Mouse (Mus musculus): ENCODE measurements around the gene Agbl4. TPM values are rescaled to one million over a fixed set of nuclear protein-coding genes. Genes with fewer than 3 reads are reported as not detected.

Agbl4 gene
- total RNA-seq, 2 experiments from 2014 or later: not detected

DNA sequence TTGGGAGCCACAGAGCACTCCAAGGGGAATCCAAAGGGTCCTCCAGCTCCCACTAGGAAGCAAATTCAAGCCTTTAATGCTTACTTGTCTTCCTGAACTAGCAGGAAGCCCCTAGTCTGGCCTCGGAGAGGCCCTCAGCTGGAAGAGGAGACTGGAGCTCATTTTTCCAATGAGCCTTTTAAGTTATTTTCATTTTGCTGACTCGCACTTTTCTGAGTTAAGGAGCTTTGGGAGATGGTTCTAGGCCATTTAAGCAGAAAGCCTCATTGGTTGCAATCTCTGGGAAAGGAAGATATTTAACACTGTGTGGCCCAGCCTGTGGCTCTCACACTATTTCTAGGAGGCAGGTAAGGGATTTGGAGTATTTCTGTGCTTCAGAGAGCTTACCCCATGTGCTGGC is 1072.4 kb downstream of the Agbl4 start:
- intact Hi-C loops (cut with DNase I; ENCODE audit: low total_unique reads): no loop called here
- no peak for DNase-seq

DNA sequence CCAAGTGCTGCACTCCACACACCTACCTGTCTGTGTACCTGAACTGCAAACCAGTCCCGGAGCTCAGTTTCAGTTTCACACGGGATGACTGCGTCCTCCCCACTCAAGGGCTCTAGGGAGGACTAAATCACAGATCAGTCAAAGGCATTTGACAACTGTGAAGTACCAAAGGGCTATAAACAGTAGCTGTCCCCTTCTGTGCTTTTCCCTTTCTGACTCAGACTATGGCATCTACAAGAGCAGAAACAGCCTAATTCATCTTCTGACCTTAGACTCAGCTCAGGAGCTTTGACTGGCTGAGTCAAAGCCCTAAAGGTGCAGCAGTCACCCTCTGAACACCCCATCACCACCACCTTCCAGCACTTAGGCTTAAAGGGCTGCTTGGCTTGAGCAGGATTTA is 1074.3 kb downstream of the Agbl4 start:
- intact Hi-C loops (cut with DNase I; ENCODE audit: low total_unique reads): no loop called here
- no peak for DNase-seq

DNA sequence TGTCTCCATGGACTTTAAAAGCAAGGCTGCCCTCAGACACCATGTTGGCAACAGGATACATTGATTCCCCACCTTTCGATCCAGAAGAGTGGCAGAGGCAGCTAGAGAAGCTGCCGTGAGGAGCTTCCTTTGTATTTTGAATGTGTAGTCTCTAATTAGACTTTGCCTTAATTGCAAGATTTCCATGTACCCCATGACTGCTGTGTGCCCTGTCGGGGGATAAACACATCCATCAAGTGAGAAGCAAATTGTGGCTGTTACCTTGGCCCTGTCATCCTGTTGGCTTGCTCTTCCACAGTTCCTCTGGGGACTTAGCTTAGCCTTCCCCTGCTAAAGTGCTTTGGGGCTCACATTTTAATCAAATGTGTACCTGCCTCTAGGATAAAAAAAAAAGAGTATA is 1075.0 kb downstream of the Agbl4 start:
- DNase-seq: no peak
- intact Hi-C loops (cut with DNase I; ENCODE audit: low total_unique reads): no loop called here

DNA sequence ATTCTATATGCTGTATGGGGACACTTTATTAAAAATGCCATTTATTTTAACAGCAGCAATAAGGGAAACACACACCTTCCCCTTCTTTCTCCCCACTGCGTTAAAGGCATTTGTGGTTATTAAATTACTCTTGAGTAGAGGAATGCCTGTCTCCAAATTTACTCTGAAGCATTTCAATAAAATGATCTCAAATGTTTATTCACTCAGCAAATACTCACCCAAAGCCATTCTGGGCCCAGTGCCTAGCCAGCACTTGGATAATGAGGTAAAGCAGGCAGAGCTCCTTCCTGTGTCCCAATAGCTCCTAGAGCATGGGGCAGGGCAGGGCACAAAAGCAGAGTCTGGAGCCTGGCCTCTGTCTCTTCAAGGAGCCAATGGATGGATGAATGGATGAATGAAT is 1075.6 kb downstream of the Agbl4 start:
- DNase-seq: no peak
- intact Hi-C loops (cut with DNase I; ENCODE audit: low total_unique reads): no loop called here

DNA sequence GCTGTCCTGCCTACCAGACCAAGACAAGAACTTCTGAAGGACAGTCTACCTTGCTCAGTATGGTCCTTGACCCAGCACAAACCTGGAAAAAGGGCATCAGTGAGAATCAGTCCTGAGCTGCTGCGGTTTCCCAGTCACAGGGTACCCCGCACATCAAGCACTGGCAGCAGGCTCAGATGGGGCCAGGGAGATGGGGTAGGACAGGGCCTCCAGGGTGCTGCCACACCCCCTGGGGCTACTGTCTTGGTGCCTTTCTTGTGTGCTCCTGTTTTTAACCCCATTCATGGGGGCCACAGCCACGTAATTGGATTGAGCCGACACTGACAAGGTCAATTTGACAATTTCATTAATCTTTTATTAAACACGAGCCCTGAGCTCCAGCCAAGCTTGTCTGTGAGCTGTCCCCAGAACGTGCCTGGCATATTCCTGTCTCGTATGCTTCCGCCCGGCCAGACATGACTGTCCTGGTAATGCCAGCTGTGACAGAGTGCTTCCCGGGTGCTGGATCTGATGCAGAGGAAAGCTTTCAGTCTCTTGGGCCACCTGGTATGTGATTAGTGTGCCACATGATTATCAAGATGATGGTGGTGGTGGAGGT is 1078.0 kb downstream of the Agbl4 start:
- no peak for DNase-seq
- intact Hi-C loops (cut with DNase I; ENCODE audit: low total_unique reads): no loop called here

DNA sequence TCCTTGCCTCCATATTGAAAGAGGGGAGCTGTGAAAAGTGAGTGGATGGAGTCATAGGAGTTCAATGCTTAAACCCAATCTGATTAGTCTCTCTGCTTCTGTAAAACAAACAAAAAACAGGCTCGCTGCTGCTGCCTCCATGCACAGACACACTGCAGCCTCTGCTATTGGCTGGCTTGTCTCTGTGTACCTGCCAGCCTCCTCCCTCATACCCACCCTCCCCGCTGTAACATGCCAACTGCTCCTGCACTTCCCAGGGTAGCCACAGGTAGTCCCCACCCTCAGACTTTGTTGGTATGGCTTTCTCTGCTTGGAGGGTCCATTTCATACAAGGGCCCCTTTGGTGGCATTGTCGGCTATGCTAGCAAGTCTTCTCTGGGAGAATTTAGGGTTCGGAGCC is 1080.0 kb downstream of the Agbl4 start:
- intact Hi-C loops (cut with DNase I; ENCODE audit: low total_unique reads): no loop called here
- DNase-seq: no peak

DNA sequence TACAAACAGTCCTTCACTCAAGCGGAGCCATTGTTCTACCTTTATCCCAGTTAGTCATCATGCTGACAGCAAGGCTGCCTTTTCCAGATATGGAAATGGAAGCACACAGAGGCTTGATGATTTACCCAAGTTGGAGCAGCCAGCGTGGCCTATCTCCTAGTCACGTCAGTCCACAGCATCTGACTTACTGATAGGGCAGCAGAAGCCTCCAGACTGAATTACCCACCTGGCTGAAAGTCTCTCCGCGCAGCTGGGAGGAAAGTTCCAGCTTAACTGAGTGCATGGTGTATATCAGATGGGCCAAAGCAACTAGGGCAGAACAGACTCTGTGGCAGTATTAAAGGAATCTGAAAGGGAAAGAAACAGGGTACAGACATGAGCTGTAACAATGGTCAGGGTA is 1086.0 kb downstream of the Agbl4 start:
- DNase-seq: no peak
- intact Hi-C loops (cut with DNase I; ENCODE audit: low total_unique reads): no loop called here

DNA sequence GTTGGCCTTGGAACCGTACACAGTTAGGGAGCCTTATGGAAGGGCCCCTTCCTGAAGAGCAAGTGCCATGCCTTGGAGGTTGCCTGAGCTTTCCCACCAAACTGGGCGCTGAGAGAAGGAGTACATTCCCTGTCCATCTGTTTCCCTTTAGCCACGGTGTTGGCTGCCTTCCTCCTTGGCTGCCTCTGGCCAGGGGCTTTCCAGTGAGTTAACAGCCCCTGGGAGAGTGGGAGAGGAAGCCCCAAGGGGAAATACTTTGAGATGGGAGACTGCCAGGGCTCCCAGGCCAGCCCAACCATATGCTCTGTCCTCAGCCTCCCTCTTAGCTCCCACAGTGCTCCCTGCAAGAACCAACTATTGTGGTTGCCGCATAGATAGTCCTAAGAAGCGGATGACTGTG is 1087.7 kb downstream of the Agbl4 start:
- peak; percentile 40 for DNase-seq
- intact Hi-C loops (cut with DNase I; ENCODE audit: low total_unique reads): loop anchor here (2.0 kb wide), 1 partner anchor 66 kb away; no protein-coding TSS in a partner anchor

DNA sequence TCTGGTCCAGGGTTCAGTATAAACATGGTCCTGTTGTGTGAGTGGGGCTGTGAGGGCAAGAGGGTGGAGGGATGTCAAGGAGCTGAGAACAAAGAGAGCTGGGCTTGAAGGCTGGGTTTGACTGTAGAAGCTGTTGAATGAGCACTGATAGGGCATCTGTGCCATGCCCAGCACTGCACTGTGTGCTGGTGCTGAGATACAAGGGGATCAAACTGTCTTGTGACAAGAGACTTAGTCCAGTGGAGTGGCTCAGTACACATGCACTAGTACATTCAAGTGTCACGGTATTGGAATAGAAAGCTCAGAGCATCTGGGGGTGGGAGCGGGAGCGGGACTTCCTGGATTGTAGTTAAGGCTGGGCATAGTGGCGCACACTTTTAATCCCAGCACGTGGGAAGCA is 1088.7 kb downstream of the Agbl4 start:
- intact Hi-C loops (cut with DNase I; ENCODE audit: low total_unique reads): no loop called here
- DNase-seq: no peak

DNA sequence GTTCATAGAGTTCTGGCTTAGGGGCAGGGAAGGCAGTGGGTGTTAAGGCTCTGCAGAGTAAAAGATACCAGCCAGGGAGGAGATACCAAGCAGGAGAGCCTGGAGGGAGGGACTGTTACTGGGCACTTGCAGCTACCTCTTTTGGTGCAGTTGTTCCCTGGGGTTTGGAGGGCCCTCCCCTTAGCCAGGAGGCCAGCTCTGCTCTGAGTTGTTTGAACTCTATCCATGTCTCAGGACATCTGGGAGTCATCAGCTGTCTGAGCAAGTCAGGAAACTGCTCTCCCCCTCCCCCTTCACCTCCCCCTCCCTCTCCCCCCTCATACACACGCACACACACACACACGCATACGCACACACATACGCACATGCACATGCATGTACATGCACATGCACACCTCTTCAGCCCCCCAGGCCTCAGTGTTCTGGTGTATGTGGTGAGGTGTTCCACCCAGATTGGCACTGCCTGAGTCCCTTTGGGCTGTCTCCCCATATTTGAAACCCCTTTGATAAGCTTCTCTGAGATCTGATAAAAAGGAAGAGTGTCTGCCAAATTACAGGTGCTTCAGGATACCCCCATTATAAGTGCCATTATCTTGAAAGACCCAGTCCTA is 1089.9 kb downstream of the Agbl4 start:
- no peak for DNase-seq
- intact Hi-C loops (cut with DNase I; ENCODE audit: low total_unique reads): no loop called here

DNA sequence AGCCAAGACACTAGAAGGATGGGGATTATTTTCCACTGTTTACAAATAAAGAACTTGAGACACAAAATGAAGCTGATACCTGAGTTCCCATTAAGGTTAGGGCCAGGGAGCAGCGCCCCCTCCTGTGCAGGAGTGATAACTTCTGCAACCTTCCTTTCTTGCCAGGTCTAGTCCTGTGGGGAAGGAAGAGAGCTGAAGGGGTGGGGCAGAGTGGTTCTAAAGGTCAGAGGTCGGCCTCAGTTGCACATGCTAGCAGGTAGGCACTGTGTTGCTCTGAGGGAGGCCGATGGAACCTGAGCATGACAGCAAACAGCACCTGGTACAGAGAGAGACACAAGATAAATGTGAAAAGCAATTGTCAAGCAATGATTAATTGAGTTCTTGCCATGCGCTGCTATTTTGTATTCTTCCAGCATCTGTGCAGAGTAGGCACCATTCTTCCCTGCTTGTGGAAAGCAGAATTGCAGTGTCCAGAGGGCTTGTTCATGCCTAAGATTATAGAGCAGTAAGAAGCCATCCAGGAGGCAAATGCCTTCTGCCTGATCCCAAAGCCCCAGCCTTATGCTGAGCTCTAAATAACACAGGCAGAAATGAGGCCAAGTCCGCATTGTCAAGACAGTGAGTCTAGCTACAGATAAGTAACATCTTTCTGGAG is 1096.4 kb downstream of the Agbl4 start:
- intact Hi-C loops (cut with DNase I; ENCODE audit: low total_unique reads): no loop called here
- no peak for DNase-seq

DNA sequence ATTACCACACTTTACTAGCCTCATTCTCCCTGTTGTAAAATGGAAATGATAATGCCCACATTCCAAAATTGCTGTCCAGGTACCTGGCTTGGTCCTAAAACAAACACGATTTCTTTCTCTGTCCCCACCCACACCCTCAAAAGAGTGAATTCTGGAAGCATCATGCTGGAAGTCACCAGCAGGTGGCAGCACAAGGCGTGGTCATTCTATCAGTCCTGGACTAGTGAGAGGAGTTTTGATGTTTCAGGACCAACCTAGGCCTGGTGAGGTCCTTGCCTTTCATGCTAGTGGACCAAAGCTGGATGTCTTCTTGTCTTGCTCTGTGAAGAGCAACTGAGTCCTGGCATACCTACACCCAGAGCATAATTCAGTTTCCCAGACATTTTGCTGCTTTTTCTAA is 1098.5 kb downstream of the Agbl4 start:
- intact Hi-C loops (cut with DNase I; ENCODE audit: low total_unique reads): loop anchor here (5.0 kb wide), 1 partner anchor 131 kb away; no protein-coding TSS in a partner anchor
- DNase-seq: peak; percentile 61

DNA sequence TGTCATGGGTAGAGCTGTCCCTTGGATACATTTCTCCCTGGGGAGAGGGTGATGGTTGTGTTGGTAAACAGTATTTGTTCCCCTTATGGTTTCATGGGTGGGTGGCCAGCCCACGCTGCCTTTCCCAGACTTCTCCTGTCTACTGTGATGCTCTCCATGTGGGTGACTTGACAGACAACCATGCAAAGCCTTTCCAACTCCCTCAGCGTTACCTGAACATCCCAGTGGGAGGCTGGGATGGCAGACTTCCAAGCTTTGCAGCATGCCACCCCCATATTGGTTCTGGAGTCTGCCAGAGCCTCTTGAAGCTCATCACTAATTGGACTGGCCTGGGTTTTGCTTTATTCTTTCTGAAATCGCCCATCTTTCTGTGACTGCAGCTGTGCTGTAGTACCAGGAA is 1101.3 kb downstream of the Agbl4 start:
- intact Hi-C loops (cut with DNase I; ENCODE audit: low total_unique reads): loop anchor here (5.0 kb wide), 1 partner anchor 129 kb away; no protein-coding TSS in a partner anchor
- DNase-seq: no peak

DNA sequence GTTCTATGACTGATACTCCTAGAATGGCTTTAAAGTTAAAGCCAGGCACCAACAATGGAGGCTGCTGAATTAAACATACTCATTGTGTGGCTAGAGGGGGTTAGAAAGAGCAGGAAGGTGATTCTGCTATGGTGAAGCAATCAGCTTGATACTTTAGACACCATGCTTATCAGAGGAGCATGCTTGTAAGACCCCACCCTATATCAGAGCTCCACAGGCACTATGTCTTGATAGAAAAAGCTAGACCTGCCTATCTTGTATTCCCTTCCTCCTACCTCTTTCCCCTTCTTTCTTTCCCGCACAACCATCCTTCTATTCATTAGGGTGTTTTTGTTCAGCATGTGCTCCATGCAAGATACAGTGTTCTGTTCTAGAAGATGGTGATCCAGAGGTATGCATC is 1104.0 kb downstream of the Agbl4 start:
- DNase-seq: no peak
- intact Hi-C loops (cut with DNase I; ENCODE audit: low total_unique reads): no loop called here

DNA sequence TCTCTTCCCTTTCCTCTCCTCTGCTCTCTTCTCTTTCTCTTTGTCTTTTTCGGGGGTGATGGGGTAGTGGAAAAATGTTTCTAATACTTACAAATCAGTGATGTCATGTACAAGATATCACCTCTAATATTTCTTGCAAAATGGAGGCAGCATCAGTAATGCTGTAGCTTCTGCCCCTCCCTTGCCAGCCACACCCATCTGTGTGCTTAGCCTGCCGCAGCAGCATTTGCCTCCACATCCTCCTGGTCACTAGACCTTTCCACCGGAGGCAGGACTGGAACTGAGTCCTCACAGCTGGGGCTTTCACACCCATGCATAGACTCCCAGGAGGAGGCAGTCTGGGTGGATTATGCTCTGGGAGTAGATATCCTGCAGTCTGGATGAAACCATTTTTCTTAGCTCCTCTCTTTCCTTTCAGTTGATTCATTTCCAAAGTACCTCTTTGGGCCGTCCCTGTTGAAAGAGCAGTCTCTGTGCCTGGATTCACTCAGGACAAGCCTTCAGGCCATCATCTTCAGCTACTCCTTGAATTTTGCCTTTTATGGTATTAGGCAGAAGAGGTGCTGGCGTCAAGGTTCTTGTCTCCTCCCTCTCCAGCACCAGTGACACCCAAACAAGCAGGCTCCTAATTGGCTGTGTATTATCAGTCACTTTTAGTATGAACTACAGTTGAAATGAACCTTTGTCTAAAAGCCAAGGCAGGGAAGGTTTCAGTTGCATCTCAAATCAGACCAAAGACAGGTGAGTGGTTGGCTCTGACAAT is 1105.7 kb downstream of the Agbl4 start:
- intact Hi-C loops (cut with DNase I; ENCODE audit: low total_unique reads): no loop called here
- no peak for DNase-seq

DNA sequence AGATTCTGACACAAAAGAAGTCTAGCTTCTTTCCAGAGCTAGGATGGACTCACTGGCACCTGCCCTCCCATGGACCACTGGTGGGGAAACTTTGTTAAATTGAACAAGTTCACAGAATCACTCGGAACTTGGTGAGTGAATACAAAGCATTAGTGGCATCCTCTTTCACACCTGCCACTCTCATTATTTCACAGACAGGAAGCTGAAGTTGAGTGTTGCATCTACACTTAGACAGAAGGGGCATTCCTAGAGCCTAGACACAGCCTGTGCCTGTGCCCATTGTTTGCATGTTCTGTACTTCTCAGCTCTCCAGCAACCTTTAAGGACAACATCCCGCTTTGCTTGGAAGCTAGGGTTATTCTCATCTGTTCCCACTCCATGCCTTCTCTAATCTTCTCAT is 1107.5 kb downstream of the Agbl4 start:
- DNase-seq: no peak
- intact Hi-C loops (cut with DNase I; ENCODE audit: low total_unique reads): no loop called here

DNA sequence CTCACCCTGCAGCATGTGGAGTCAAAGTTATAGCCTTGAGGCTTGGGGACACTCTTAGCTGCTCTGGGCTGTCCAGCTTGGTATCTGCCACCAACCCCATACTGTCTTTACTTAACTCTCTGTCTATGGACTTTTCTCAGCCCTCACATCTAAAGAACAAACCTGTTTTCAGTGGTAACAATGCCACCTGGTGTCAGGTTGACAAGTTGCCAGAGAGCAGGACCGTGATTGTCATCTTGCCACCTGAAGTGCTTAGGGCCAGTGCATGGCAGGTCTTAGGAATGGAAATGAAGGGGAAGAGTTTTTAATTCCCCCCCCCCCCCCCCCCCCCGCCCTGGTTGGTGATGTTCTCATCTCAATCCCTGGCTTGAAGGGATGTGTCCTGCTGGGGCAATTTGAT is 1112.7 kb downstream of the Agbl4 start:
- no peak for DNase-seq
- intact Hi-C loops (cut with DNase I; ENCODE audit: low total_unique reads): no loop called here

DNA sequence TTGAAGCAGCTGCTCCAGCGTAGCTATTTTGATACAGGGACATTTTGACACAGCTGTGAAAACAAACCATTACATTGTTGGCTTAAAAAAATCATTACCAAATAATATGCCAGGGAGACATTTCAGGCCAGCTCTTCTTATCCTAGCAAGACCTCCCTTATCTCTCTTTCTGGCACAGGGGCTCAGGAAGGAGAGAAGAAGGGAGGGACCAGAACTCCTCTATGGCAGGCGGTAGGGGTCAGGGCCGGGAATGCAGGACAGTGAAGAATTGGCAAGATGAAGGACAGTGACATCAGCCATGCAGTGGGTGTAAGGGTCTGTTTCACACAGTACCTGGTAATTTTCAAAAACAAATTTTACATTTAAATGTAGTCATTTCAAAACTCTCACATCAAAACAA is 1116.5 kb downstream of the Agbl4 start:
- intact Hi-C loops (cut with DNase I; ENCODE audit: low total_unique reads): no loop called here
- no peak for DNase-seq

DNA sequence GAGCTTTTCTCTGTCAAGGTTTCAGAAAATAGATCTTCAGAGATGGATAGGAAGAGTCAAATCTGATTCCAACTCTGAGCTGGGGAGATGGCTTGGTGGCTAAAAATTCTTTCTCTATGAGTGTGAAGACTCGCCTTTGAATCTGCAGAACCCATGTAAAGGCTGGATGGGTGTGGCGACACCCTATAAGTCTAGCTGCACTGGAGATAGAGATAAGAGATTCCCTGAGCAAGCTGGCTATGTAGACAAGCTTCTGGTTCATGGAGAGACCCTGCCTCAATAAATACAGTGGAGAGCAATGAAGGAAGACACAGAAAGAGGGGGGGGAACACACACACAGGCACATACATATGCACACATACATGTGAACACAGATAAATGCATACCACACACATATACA is 1118.7 kb downstream of the Agbl4 start:
- DNase-seq: no peak
- intact Hi-C loops (cut with DNase I; ENCODE audit: low total_unique reads): no loop called here

DNA sequence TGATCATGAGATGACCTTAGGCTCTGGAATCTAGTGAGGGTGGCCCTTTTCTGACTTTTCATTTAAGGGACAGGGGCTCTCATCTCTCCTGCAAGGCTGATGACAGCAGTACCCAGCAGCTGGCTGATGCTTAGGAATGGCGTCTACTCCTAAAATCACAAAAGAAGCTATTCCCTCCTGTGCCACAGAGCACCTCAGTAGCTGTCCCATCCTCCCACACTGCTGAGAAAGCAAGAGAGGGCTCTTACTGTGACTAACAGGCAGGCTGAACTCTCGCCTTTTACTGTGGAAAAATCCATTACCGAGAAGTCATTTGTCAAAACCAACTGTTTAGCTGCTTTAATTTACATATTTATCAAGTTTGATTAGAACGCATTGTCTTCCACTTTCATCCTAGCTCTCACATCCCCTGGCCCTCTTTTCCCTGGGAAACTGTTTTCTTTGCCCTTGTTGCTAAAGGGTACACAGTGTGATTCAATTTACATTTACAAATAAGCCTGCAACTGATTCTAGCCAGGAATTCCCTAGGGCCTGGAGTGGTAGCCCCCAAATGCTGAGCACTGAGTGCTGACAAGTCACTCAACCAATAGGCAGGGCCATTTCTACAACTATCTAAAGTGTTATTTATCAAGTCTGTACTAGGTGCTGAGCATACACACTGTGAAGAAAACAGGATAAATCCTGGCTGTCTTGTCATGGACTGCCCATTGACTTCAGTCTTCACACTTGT is 1119.8 kb downstream of the Agbl4 start:
- intact Hi-C loops (cut with DNase I; ENCODE audit: low total_unique reads): no loop called here
- no peak for DNase-seq

Data from gastrocnemius, postnatal 14 days (tissue).